Mouse (Mus musculus) ES-E14 (cell line): ENCODE measurements around the gene Zfp300. TPM values are rescaled to one million over a fixed set of nuclear protein-coding genes. Genes with fewer than 3 reads are reported as not detected.
A peak's percentile ranks its signal among the peaks of the same experiment; 100 is the strongest.

Source experiments
- DNase-seq: peaks from one replicate; pipeline ENCODE4 v3.0.0-alpha.2; 2013; ENCODE audit warnings: low read depth, low spot score
- H3K27ac ChIP-seq: 2 replicates; pipeline ENCODE4 v1.5.1; 2012; ENCODE audit warnings: low read depth, mild to moderate bottlenecking, low read length, moderate library complexity, mixed read lengths; ENCODE audit not compliant: poor library complexity, insufficient read depth, severe bottlenecking
- H3K36me3 ChIP-seq: 2 replicates; pipeline ENCODE4 v1.6.1; 2012; ENCODE audit warnings: mild to moderate bottlenecking, low read length, moderate library complexity, mixed read lengths; ENCODE audit not compliant: control insufficient read depth, poor library complexity, insufficient read depth, severe bottlenecking
- H3K4me1 ChIP-seq, 2 experiments: fragments of 150-350 bp in 1 of 2; sonication (generic) in 1 of 2; 2 replicates each; pipeline ENCODE4 v1.6.1; 2012; ENCODE audit warnings: low read length in 2 of 2, mild to moderate bottlenecking in 1 of 2, mixed read lengths in 1 of 2; ENCODE audit not compliant: control insufficient read depth in 2 of 2, insufficient read depth in 2 of 2, poor library complexity in 1 of 2
- H3K4me3 ChIP-seq, 2 experiments: fragments of 150-350 bp in 1 of 2; sonication (generic) in 1 of 2; 2 replicates each; pipeline ENCODE4 v1.5.1; 2012; ENCODE audit warnings: low read length in 2 of 2, low read depth in 1 of 2, mild to moderate bottlenecking in 1 of 2, mixed read lengths in 1 of 2; ENCODE audit not compliant: insufficient read depth in 1 of 2, poor library complexity in 1 of 2, severe bottlenecking in 1 of 2
- H3K9ac ChIP-seq: 2 replicates; pipeline ENCODE4 v1.6.1; 2012; ENCODE audit warnings: low read depth, mild to moderate bottlenecking, low read length, mixed read lengths; ENCODE audit not compliant: poor library complexity, insufficient read depth, severe bottlenecking
- H3K9me3 ChIP-seq: fragments of 150-350 bp; sonication (generic); 2 replicates; pipeline ENCODE4 v1.6.1; 2012; ENCODE audit warnings: low read depth, mild to moderate bottlenecking, low read length; ENCODE audit not compliant: control insufficient read depth, insufficient read depth
- CHD2 ChIP-seq: IDR thresholded peaks from 2 replicates; pipeline ENCODE4 v1.6.1; 2014; ENCODE audit warnings: mild to moderate bottlenecking, low read depth, low read length, inconsistent platforms
- HCFC1 ChIP-seq: IDR thresholded peaks from 2 replicates; pipeline ENCODE4 v1.6.1; 2012; ENCODE audit warnings: low read length, inconsistent platforms, borderline replicate concordance; ENCODE audit not compliant: insufficient read depth
- MAFK ChIP-seq: IDR thresholded peaks from 2 replicates; pipeline ENCODE4 v1.6.1; 2014; ENCODE audit warnings: mild to moderate bottlenecking, low read depth, low read length, inconsistent platforms; ENCODE audit not compliant: insufficient read depth
- ZC3H11A ChIP-seq: IDR thresholded peaks from 2 replicates; pipeline ENCODE4 v1.6.1; 2012; ENCODE audit warnings: low read depth, mild to moderate bottlenecking, inconsistent platforms, low read length, borderline replicate concordance
- ZNF384 ChIP-seq: IDR thresholded peaks from 2 replicates; pipeline ENCODE4 v1.6.1; 2012; ENCODE audit warnings: low read depth, low read length, inconsistent platforms
- in situ Hi-C, 2 experiments: fragments of 600-800 bp; cut with MboI; formaldehyde crosslinking; loops; one replicate each; pipeline ENCODE4 v1.15.1; 2025; ENCODE audit warnings: low sequenced_read_pairs in 2 of 2, inconsistent platforms in 1 of 2; ENCODE audit not compliant: unreplicated experiment in 2 of 2
- total RNA-seq: library from RNA; depleted of rRNA; stranded (reverse); fragments of 300-350 nt; gene quantifications from 2 replicates; pipeline ENCODE4 v1.2.3, GENCODE M21; 2012; rRNA removed

Zfp300 gene
- total RNA-seq, result 0.79 and 0.80 TPM in 2 replicates

- Histone ChIP-seq H3K27ac (no peak within 1 kb of the TSS), H3K9me3 (no peaks in the 10 kb centered on the region), H3K4me3 (peak within 1 kb of the TSS; percentile 52 to 65), H3K36me3 (no peaks in the 10 kb centered on the region), H3K9ac (peak within 1 kb of the TSS; percentile 20; the same call in 1 of the 2 replicates), H3K4me1 (no peaks in the 10 kb centered on the region)
- no peak for TF ChIP-seq ZC3H11A
- TF ChIP-seq ZNF384, result no peak
- no peak for TF ChIP-seq CHD2
- peak; percentile 45; the same call in 1 of the 2 replicates for TF ChIP-seq MAFK
- TF ChIP-seq HCFC1, result no peak
- in situ Hi-C loops, result no loop called here
- DNase-seq, result peak; percentile 33
These were observed at the start of gene Zfp300 for GRCm38 (mm10) chrX:21088983-21089866. Gene Zfp300 (minus strand): TSS chrX:21089527.

- Histone ChIP-seq H3K36me3 (no peaks in the 10 kb centered on the region), H3K27ac (no peak within 1 kb of the TSS), H3K9ac (no peak within 1 kb of the TSS), H3K4me1 (no peaks in the 10 kb centered on the region), H3K4me3 (no peak within 1 kb of the TSS), H3K9me3 (no peaks in the 10 kb centered on the region)
- TF ChIP-seq CHD2 (no peak), MAFK (no peak), ZC3H11A (no peak), ZNF384 (no peak), HCFC1 (no peak)
- no peak for DNase-seq
- in situ Hi-C loops, result no loop called here
These were observed 26.2 kb upstream of the Zfp300 start, which contains the start of gene Ssxa1 for GRCm38 (mm10) chrX:21115520-21115919. Gene Ssxa1 (plus strand): TSS chrX:21115820.

- no peak overlapping the region; the same call in 1 of the 2 replicates for H3K9ac ChIP-seq
- no peaks in the 10 kb centered on the region for H3K36me3 ChIP-seq
- no peak for DNase-seq
- in situ Hi-C loops, result no loop called here
- TF ChIP-seq ZC3H11A (no peak), CHD2 (no peak)
- 0 out of 4 replicates have a peak overlapping the region, but pooled peaks of 1 of the 2 experiments have one; percentile 65 for H3K4me3 ChIP-seq
- no peaks in the 10 kb centered on the region for H3K4me1 ChIP-seq
- H3K9me3 ChIP-seq, result no peaks in the 10 kb centered on the region
- H3K27ac ChIP-seq, result no peak overlapping the region
These were observed 526 bp upstream of the Zfp300 start for GRCm38 (mm10) chrX:21089867-21090239.

GRCm38 (mm10) chrX:21088645-21088982 is 713 bp downstream of the Zfp300 start:
- Histone ChIP-seq H3K4me3 (peak overlapping the region; percentile 52 to 65), H3K9me3 (no peaks in the 10 kb centered on the region), H3K36me3 (no peaks in the 10 kb centered on the region), H3K4me1 (no peaks in the 10 kb centered on the region), H3K27ac (no peak overlapping the region), H3K9ac (peak overlapping the region; percentile 20; the same call in 1 of the 2 replicates)
- no peak for DNase-seq
- TF ChIP-seq MAFK (no peak), CHD2 (no peak), ZNF384 (no peak), ZC3H11A (no peak), HCFC1 (no peak)
- in situ Hi-C loops, result no loop called here

GRCm38 (mm10) chrX:21068106-21068505 is 21.2 kb downstream of the Zfp300 start, which contains the start of gene Spaca5:
Gene Spaca5 (plus strand): TSS chrX:21068406.
- in situ Hi-C loops, result no loop called here
- Histone ChIP-seq H3K4me1 (no peaks in the 10 kb centered on the region), H3K9ac (no peak within 1 kb of the TSS), H3K4me3 (no peak within 1 kb of the TSS), H3K27ac (no peak within 1 kb of the TSS), H3K36me3 (no peaks in the 10 kb centered on the region), H3K9me3 (no peaks in the 10 kb centered on the region)
- TF ChIP-seq ZC3H11A, result no peak
- no peak for TF ChIP-seq CHD2
- TF ChIP-seq MAFK, result no peak
- no peak for TF ChIP-seq ZNF384
- no peak for TF ChIP-seq HCFC1
- no peak for DNase-seq
